Comparison of ENCODE assay signal across 8 mouse cellular contexts in genomic region chr11:69758090-69758456, GRCm38 (mm10). TPM values are rescaled to one million over a fixed set of nuclear protein-coding genes. Genes with fewer than 3 reads are reported as not detected.
DNase-seq lines count a peak whose midpoint lies in the region; ATAC-seq and TF ChIP-seq lines count a peak whose summit lies in the region.

No protein-coding gene starts in this region.

- peak overlapping the region; percentile 100 for H3K27ac ChIP-seq in forebrain, embryonic 15.5 days (replicated peaks)
- H3K27ac ChIP-seq in layer of hippocampus, adult 2 months: peak overlapping the region; percentile 100
- peak overlapping the region; percentile 99 for H3K27ac ChIP-seq in lung, embryonic 14.5 days (ENCODE audit: low read depth)
- H3K27ac ChIP-seq in olfactory bulb, adult 2 months (ENCODE audit: insufficient read depth, low read depth, low read length): peak overlapping the region; percentile 90
- peak overlapping the region; percentile 81 for H3K27ac ChIP-seq in thymus, adult 2 months (ENCODE audit: control insufficient read depth, insufficient read depth, low read length)

- peaks cover 58% of the 10 kb centered on the region for H3K4me1 ChIP-seq in forebrain, embryonic 15.5 days
- peaks cover 20% of the 10 kb centered on the region for H3K4me1 ChIP-seq in lung, embryonic 14.5 days (ENCODE audit: insufficient read depth)
- H3K4me1 ChIP-seq in olfactory bulb, adult 2 months (ENCODE audit: control insufficient read depth, insufficient read depth, low read length): peaks cover 16% of the 10 kb centered on the region
- H3K4me1 ChIP-seq in thymus, adult 2 months (replicated peaks; ENCODE audit: control insufficient read depth, insufficient read depth, low read length): peaks cover 14% of the 10 kb centered on the region

- TF ChIP-seq POLR2A in olfactory bulb, adult 2 months (IDR thresholded peaks at IDR 0.05; ENCODE audit: insufficient read depth, low read depth, low read length): no peak
- TF ChIP-seq POLR2A in thymus, adult 2 months (IDR thresholded peaks at IDR 0.05; ENCODE audit: control insufficient read depth, extremely low read depth, insufficient read depth, low read length, poor library complexity): no peak

- H3K27me3 ChIP-seq in forebrain, embryonic 15.5 days: no peaks in the 10 kb centered on the region
- H3K27me3 ChIP-seq in lung, embryonic 14.5 days (ENCODE audit: insufficient read depth, low read length): no peaks in the 10 kb centered on the region
- no peaks in the 10 kb centered on the region for H3K27me3 ChIP-seq in thymus, adult 2 months (ENCODE audit: control insufficient read depth, insufficient read depth, low read length)

- WGBS in forebrain, embryonic 15.5 days: under 1% methylated on average over 26 of the region's 26 CpGs
- 0% methylated on average over 23 of the region's 26 CpGs for WGBS in lung, embryonic 14.5 days
- WGBS in olfactory bulb, adult 2 months: under 1% methylated on average over 26 of the region's 26 CpGs
- 2% methylated on average over 26 of the region's 26 CpGs for WGBS in thymus, adult 2 months

- intact Hi-C loops in heart, postnatal 36 days (cut with DNase I): loop anchor here (1.0 to 2.0 kb wide), 4 partner anchors 45 to 163 kb away; partner anchors contain the start of genes Eif5a, Kctd11 and Plscr3

- H3K4me2 ChIP-seq in forebrain, embryonic 15.5 days (replicated peaks): peak overlapping the region; percentile 83
- peak overlapping the region; percentile 88 for H3K4me2 ChIP-seq in lung, embryonic 14.5 days

- peak; percentile 88 for ATAC-seq in forebrain, embryonic 15.5 days (replicated peaks)
- peak; percentile 83 for ATAC-seq in lung, embryonic 14.5 days (ENCODE audit: insufficient read depth)

- no peaks in the 10 kb centered on the region for H3K9me3 ChIP-seq in forebrain, embryonic 15.5 days
- H3K9me3 ChIP-seq in lung, embryonic 14.5 days (ENCODE audit: low read depth, low read length): no peaks in the 10 kb centered on the region

- no peak for TF ChIP-seq CTCF in layer of hippocampus, adult 2 months (conservative IDR thresholded peaks at IDR 0.05)
- TF ChIP-seq CTCF in lung, embryonic 14.5 days (IDR thresholded peaks at IDR 0.05; ENCODE audit: low read depth): no peak
- TF ChIP-seq CTCF in olfactory bulb, adult 2 months (IDR thresholded peaks at IDR 0.05; ENCODE audit: insufficient read depth, low read depth, low read length): no peak; the same call in 1 of the 2 replicates
- TF ChIP-seq CTCF in thymus, adult 2 months (IDR thresholded peaks at IDR 0.05; ENCODE audit: borderline replicate concordance, control insufficient read depth, extremely low read depth, insufficient read depth, low read length, poor library complexity): 0 out of 2 replicates have a peak, but pooled peaks have one; percentile 30

- H3K9ac ChIP-seq in forebrain, embryonic 15.5 days (replicated peaks): peak overlapping the region; percentile 75
- H3K9ac ChIP-seq in lung, embryonic 14.5 days: peak overlapping the region; percentile 84

- DNase-seq in ES-CJ7 (ENCODE audit: low read depth, low spot score): peak; percentile 94
- DNase-seq in cerebellum, adult 11 months: peak; percentile 98
- peak; percentile 99 for DNase-seq in heart, postnatal 36 days
- peak; percentile 96 to 98 for DNase-seq in layer of hippocampus, adult 2 months (ENCODE audit: low spot score in 2 of 2)
- peak; percentile 98 for DNase-seq in lung, embryonic 14.5 days
- DNase-seq in thymus, adult 2 months: peak; percentile 96

- H3K4me3 ChIP-seq in forebrain, embryonic 15.5 days: peak overlapping the region; percentile 58
- peak overlapping the region; percentile 67 for H3K4me3 ChIP-seq in layer of hippocampus, adult 2 months
- H3K4me3 ChIP-seq in lung, embryonic 14.5 days (ENCODE audit: low read depth, low read length): peak overlapping the region; percentile 54
- H3K4me3 ChIP-seq in olfactory bulb, adult 2 months (ENCODE audit: insufficient read depth, low read depth, low read length): peak overlapping the region; percentile 50
- peak overlapping the region; percentile 47 for H3K4me3 ChIP-seq in thymus, adult 2 months (ENCODE audit: control insufficient read depth, insufficient read depth, low read length)

- no peaks in the 10 kb centered on the region for H3K36me3 ChIP-seq in forebrain, embryonic 15.5 days
- 0 out of 2 replicates have a peak, but pooled peaks cover 4% of the 10 kb centered on the region for H3K36me3 ChIP-seq in lung, embryonic 14.5 days (ENCODE audit: insufficient read depth)
- H3K36me3 ChIP-seq in thymus, adult 2 months (ENCODE audit: control insufficient read depth, insufficient read depth, low read length): no peaks in the 10 kb centered on the region

RNA-seq across cellular contexts. Expression of gene Polr2a, which starts 0.4 kb away (rescaled TPM):
- polyA plus RNA-seq in forebrain, embryonic 15.5 days (2015; fragmentation: Nextera tagmentation; extraction: Ambion mirVana): 17.5 and 19.2 TPM in 2 replicates
- 10 to 100 TPM; 30.1 to 35.4 TPM for total RNA-seq in heart, postnatal 36 days (2021)
- total RNA-seq in layer of hippocampus, adult 2 months (2021): 10 to 100 TPM; 64.6 to 65.4 TPM
- 50.4 and 50.5 TPM in 2 replicates for polyA plus RNA-seq in lung, embryonic 14.5 days (2014; fragmentation: Nextera tagmentation; extraction: Ambion mirVana)
- polyA plus RNA-seq in olfactory bulb, adult 2 months (2012; ENCODE audit: insufficient read depth, insufficient read length, low replicate concordance, missing spikeins): 105 TPM in 2 replicates
- polyA plus RNA-seq in thymus, adult 2 months (2012; rRNA removed): 113 and 125 TPM in 2 replicates

RNA-seq across cellular contexts. Expression of gene Slc35g3, which starts 3.7 kb away (rescaled TPM):
- polyA plus RNA-seq in forebrain, embryonic 15.5 days (2015; fragmentation: Nextera tagmentation; extraction: Ambion mirVana): 0.28 and 0.56 TPM in 2 replicates
- total RNA-seq in heart, postnatal 36 days (2021): not detected
- not detected for total RNA-seq in layer of hippocampus, adult 2 months (2021)
- 0.12 and 0.20 TPM in 2 replicates for polyA plus RNA-seq in lung, embryonic 14.5 days (2014; fragmentation: Nextera tagmentation; extraction: Ambion mirVana)
- polyA plus RNA-seq in olfactory bulb, adult 2 months (2012; ENCODE audit: insufficient read depth, insufficient read length, low replicate concordance, missing spikeins): not detected in 2 replicates
- 0.08 and 0.29 TPM in 2 replicates for polyA plus RNA-seq in thymus, adult 2 months (2012; rRNA removed)

RNA-seq across cellular contexts. Expression of gene Zbtb4, which starts 7.6 kb away (rescaled TPM):
- 2.8 and 3.2 TPM in 2 replicates for polyA plus RNA-seq in forebrain, embryonic 15.5 days (2015; fragmentation: Nextera tagmentation; extraction: Ambion mirVana)
- 10 to 100 TPM; 39.0 to 43.1 TPM for total RNA-seq in heart, postnatal 36 days (2021)
- total RNA-seq in layer of hippocampus, adult 2 months (2021): 100 to 1,000 TPM; 122 to 133 TPM
- 2.5 TPM in 2 replicates for polyA plus RNA-seq in lung, embryonic 14.5 days (2014; fragmentation: Nextera tagmentation; extraction: Ambion mirVana)
- 250 TPM in 1 of 2 replicates, not detected in the other for polyA plus RNA-seq in olfactory bulb, adult 2 months (2012; ENCODE audit: insufficient read depth, insufficient read length, low replicate concordance, missing spikeins)
- polyA plus RNA-seq in thymus, adult 2 months (2012; rRNA removed): 32.2 and 35.6 TPM in 2 replicates

RNA-seq across cellular contexts. Expression of gene Chrnb1, which starts 37.7 kb away (rescaled TPM):
- polyA plus RNA-seq in forebrain, embryonic 15.5 days (2015; fragmentation: Nextera tagmentation; extraction: Ambion mirVana): 1.2 and 1.4 TPM in 2 replicates
- total RNA-seq in heart, postnatal 36 days (2021): 1 to 10 TPM; 3.6 to 4.3 TPM
- total RNA-seq in layer of hippocampus, adult 2 months (2021): 1 to 10 TPM; 1.1 to 1.3 TPM
- polyA plus RNA-seq in lung, embryonic 14.5 days (2014; fragmentation: Nextera tagmentation; extraction: Ambion mirVana): 12.1 and 14.6 TPM in 2 replicates
- polyA plus RNA-seq in olfactory bulb, adult 2 months (2012; ENCODE audit: insufficient read depth, insufficient read length, low replicate concordance, missing spikeins): not detected in 2 replicates
- 12.9 and 15.7 TPM in 2 replicates for polyA plus RNA-seq in thymus, adult 2 months (2012; rRNA removed)

RNA-seq across cellular contexts. Expression of gene Fgf11, which starts 43.6 kb away (rescaled TPM):
- polyA plus RNA-seq in forebrain, embryonic 15.5 days (2015; fragmentation: Nextera tagmentation; extraction: Ambion mirVana): 6.2 and 6.7 TPM in 2 replicates
- 1 to 10 TPM; 2.4 to 3.0 TPM for total RNA-seq in heart, postnatal 36 days (2021)
- 10 to 100 TPM; 25.6 to 28.0 TPM for total RNA-seq in layer of hippocampus, adult 2 months (2021)
- 1.6 TPM in 2 replicates for polyA plus RNA-seq in lung, embryonic 14.5 days (2014; fragmentation: Nextera tagmentation; extraction: Ambion mirVana)
- not detected in 2 replicates for polyA plus RNA-seq in olfactory bulb, adult 2 months (2012; ENCODE audit: insufficient read depth, insufficient read length, low replicate concordance, missing spikeins)
- 1.7 and 2.4 TPM in 2 replicates for polyA plus RNA-seq in thymus, adult 2 months (2012; rRNA removed)

Comparison
In these comparisons a context has a peak if more than half of its experiments do, and no peak if none do; other contexts are left out.
1. Peak in every context shown above with its lines: DNase-seq, ATAC-seq, H3K4me3 ChIP-seq and H3K27ac ChIP-seq.